In the genomic region with DNA sequence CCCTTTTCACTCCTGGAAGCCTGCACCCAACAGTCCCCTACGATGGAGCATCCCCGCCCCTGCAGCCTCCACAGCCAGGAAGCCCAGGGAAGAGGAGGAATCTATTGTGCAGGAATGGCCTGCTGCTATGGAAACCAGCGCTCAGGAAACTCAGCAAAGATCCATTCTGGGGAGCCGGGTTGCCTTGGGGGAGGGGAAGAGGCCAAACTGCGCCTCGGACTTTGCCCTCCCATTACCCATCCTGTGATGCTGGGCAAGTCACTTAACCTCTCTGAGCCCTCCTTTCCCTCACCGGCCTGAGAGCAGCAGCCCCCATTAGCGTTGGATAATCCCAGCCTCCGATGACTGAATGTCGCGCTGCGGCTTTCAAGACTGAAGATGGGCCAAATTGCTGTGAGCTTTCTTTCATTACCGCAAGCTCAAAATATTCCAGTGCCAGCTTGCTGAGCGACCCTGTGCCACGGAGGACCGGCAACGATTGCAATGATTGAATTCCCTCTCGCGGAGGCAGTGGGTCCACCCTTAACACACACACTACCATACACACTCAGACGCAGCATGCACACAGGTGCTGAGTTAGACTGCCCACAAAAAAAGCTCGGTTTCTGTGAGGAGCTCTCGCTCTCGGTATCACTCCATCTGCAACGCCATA, we compare ENCODE assay signal across 9 mouse cellular contexts. TPM values are rescaled to one million over a fixed set of nuclear protein-coding genes. Genes with fewer than 3 reads are reported as not detected.
DNase-seq lines count a peak whose midpoint lies in the region; ATAC-seq and TF ChIP-seq lines count a peak whose summit lies in the region.
"Had no signal": no experiment of that assay in that cellular context is flagged by ENCODE, and none has a peak within 500 bp of the region (broad histone marks: within the 10 kb centered on the region; RNA-seq: fewer than 3 reads in every experiment).

No protein-coding gene starts in this region.

- TF ChIP-seq POLR2A in kidney, adult 2 months (IDR thresholded peaks at IDR 0.05; ENCODE audit: low read depth, low read length): no peak

- DNase-seq in kidney, postnatal 10 days: peak; percentile 58
- no peak for DNase-seq in kidney, adult 2 months
- peak; percentile 76 for DNase-seq in forebrain, embryonic 10.5 days (ENCODE audit: extremely low spot score, low spot score)
- DNase-seq in layer of hippocampus, adult 18-20 months (ENCODE audit: low spot score in 2 of 2): peak; percentile 82 to 87
- DNase-seq in spleen, postnatal 14 days (ENCODE audit: low spot score in 2 of 2): no peak
- DNase-seq in urinary bladder, postnatal 25 days (ENCODE audit: low spot score): no peak
- DNase-seq in lung, postnatal 4 days: no peak

- no peaks in the 10 kb centered on the region for H3K36me3 ChIP-seq in kidney, adult 2 months (ENCODE audit: control insufficient read depth, insufficient read depth, low read length)
- H3K36me3 ChIP-seq in forebrain, embryonic 10.5 days (replicated peaks): no peaks in the 10 kb centered on the region
- no peaks in the 10 kb centered on the region for H3K36me3 ChIP-seq in midbrain, embryonic 12.5 days

- no peaks in the 10 kb centered on the region for H3K9me3 ChIP-seq in forebrain, embryonic 10.5 days
- no peaks in the 10 kb centered on the region for H3K9me3 ChIP-seq in midbrain, embryonic 12.5 days

- WGBS in kidney, adult 2 months: 20% methylated on average over 24 of the region's 24 CpGs
- WGBS in forebrain, embryonic 10.5 days: 8% methylated on average over 24 of the region's 24 CpGs
- 7% methylated on average over 24 of the region's 24 CpGs for WGBS in midbrain, embryonic 12.5 days

- TF ChIP-seq CTCF in kidney, adult 2 months (conservative IDR thresholded peaks at IDR 0.05; ENCODE audit: insufficient read depth, insufficient read length, low read depth, low read length): no peak

- H3K27ac ChIP-seq in kidney, adult 2 months (ENCODE audit: insufficient read depth, low read depth, low read length): no peak overlapping the region
- H3K27ac ChIP-seq in forebrain, embryonic 10.5 days: peak overlapping the region; percentile 82
- peak overlapping the region; percentile 25 for H3K27ac ChIP-seq in midbrain, embryonic 12.5 days (replicated peaks)

- no peaks in the 10 kb centered on the region for H3K4me1 ChIP-seq in kidney, adult 2 months (ENCODE audit: control insufficient read depth, insufficient read depth, low read length)
- peaks cover 25% of the 10 kb centered on the region for H3K4me1 ChIP-seq in forebrain, embryonic 10.5 days
- peaks cover 19% of the 10 kb centered on the region for H3K4me1 ChIP-seq in midbrain, embryonic 12.5 days

- peak; percentile 86 for ATAC-seq in midbrain, embryonic 12.5 days (ENCODE audit: low FRiP score, low read depth)

- peak overlapping the region; percentile 56 for H3K4me2 ChIP-seq in midbrain, embryonic 12.5 days (replicated peaks)

- H3K27me3 ChIP-seq in kidney, adult 2 months (replicated peaks; ENCODE audit: control insufficient read depth, insufficient read depth, low read length): no peaks in the 10 kb centered on the region
- H3K27me3 ChIP-seq in forebrain, embryonic 10.5 days (ENCODE audit: poor library complexity, severe bottlenecking): peaks cover 49% of the 10 kb centered on the region
- peaks cover 32% of the 10 kb centered on the region for H3K27me3 ChIP-seq in midbrain, embryonic 12.5 days

- peak overlapping the region; percentile 17; the same call in 1 of the 2 replicates for H3K9ac ChIP-seq in midbrain, embryonic 12.5 days (replicated peaks)

- no peak overlapping the region for H3K4me3 ChIP-seq in kidney, adult 2 months (ENCODE audit: insufficient read depth, low read depth, low read length)
- peak overlapping the region; percentile 47 for H3K4me3 ChIP-seq in forebrain, embryonic 10.5 days
- peak overlapping the region; percentile 28 for H3K4me3 ChIP-seq in midbrain, embryonic 12.5 days

RNA-seq across cellular contexts. Expression of a gene that starts 18.1 kb away (rescaled TPM):
- polyA plus RNA-seq in kidney, adult 2 months (2012; rRNA removed): 106 and 110 TPM in 2 replicates
- 15.6 and 16.0 TPM in 2 replicates for polyA plus RNA-seq in forebrain, embryonic 10.5 days (2016; fragmentation: Nextera tagmentation; extraction: Ambion mirVana)
- total RNA-seq in layer of hippocampus, adult 18-20 months (2021): 100 to 1,000 TPM; 295 to 305 TPM
- 18.3 and 21.6 TPM in 2 replicates for polyA plus RNA-seq in midbrain, embryonic 12.5 days (2016; fragmentation: Nextera tagmentation; extraction: Ambion mirVana)

RNA-seq across cellular contexts. Expression of a gene that starts 38.1 kb away (rescaled TPM):
- polyA plus RNA-seq in kidney, adult 2 months (2012; rRNA removed): not detected in 2 replicates
- polyA plus RNA-seq in forebrain, embryonic 10.5 days (2016; fragmentation: Nextera tagmentation; extraction: Ambion mirVana): not detected in 2 replicates
- under 1 TPM; 0.22 to 0.43 TPM for total RNA-seq in layer of hippocampus, adult 18-20 months (2021)
- not detected in 2 replicates for polyA plus RNA-seq in midbrain, embryonic 12.5 days (2016; fragmentation: Nextera tagmentation; extraction: Ambion mirVana)
- total RNA-seq: liver, adult 2 months had no signal
- polyA plus RNA-seq: liver, adult 2 months had no signal

Comparison
In these comparisons a context has a peak if more than half of its experiments do, and no peak if none do; other contexts are left out.
1. DNase-seq: peak in kidney, postnatal 10 days (single experiment), forebrain, embryonic 10.5 days (single experiment) and layer of hippocampus, adult 18-20 months (2 of 2); none in kidney, adult 2 months (single experiment), spleen, postnatal 14 days (0 of 2), urinary bladder, postnatal 25 days (single experiment) and lung, postnatal 4 days (0 of 2).